In the genomic region with DNA sequence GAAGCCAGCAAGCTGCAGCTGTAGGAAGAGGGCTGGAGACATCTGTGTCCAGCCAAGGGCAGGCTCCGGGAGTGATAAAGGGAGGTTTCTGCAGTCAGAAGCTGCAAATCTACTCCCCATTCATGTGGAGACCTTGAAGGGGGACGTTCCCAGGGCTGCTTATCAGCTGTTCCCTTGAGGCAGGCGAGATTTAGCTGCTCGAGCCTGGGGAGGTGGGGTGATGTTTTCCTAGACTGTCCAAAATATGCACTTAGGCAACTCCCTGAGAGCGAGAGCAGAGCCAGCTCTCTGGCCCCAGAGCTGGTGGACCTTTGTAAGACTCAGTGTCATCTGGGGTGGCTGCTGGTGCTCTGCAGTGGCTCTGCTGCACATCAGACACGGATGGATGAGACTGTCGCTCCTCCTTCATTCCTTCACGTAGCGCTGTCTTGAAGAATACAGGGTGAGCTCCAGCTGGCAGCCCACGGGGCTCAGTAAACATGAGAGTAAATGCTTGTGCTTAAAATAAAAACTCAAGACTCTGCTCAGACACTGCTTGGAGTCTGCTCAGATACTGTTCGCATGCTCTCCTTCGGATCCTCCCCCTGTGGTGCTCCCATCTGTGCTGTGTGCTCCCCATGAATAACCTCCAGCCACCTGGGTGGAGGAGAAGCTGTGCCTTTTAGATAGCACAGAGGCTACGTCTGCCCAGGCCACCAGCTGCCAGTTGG, we compare ENCODE assay signal across 8 mouse cellular contexts. TPM values are rescaled to one million over a fixed set of nuclear protein-coding genes. Genes with fewer than 3 reads are reported as not detected.
A peak's percentile ranks its signal among the peaks of the same experiment; 100 is the strongest.
DNase-seq lines count a peak whose midpoint lies in the region; ATAC-seq and TF ChIP-seq lines count a peak whose summit lies in the region.

No protein-coding gene starts in this region.

- no peak overlapping the region for H3K4me3 ChIP-seq in hindbrain, embryonic 10.5 days
- H3K4me3 ChIP-seq in hindbrain, embryonic 12.5 days = no peak overlapping the region
- no peak overlapping the region for H3K4me3 ChIP-seq in heart, embryonic 16.5 days (ENCODE audit: low read length)
- no peak overlapping the region for H3K4me3 ChIP-seq in liver, embryonic 11.5 days (ENCODE audit: low read depth, low read length)
- H3K4me3 ChIP-seq in olfactory bulb, adult 2 months (ENCODE audit: insufficient read depth, low read depth, low read length) = no peak overlapping the region

- no peaks in the 10 kb centered on the region for H3K36me3 ChIP-seq in hindbrain, embryonic 10.5 days
- H3K36me3 ChIP-seq in hindbrain, embryonic 12.5 days = no peaks in the 10 kb centered on the region
- H3K36me3 ChIP-seq in heart, embryonic 16.5 days (ENCODE audit: control insufficient read depth, insufficient read depth) = no peaks in the 10 kb centered on the region
- no peaks in the 10 kb centered on the region for H3K36me3 ChIP-seq in liver, embryonic 11.5 days (ENCODE audit: control insufficient read depth, insufficient read depth, low read length)

- no peak overlapping the region for H3K9ac ChIP-seq in hindbrain, embryonic 12.5 days
- H3K9ac ChIP-seq in heart, embryonic 16.5 days (ENCODE audit: low read length) = peak overlapping the region; percentile 31; the same call in 1 of the 2 replicates
- no peak overlapping the region for H3K9ac ChIP-seq in liver, embryonic 11.5 days (ENCODE audit: low read depth, low read length)

- peak; percentile 8 for DNase-seq in hindbrain, embryonic 10.5 days (ENCODE audit: low spot score)
- DNase-seq in fibroblast of lung, adult 2 months (ENCODE audit: low read depth) = peak; percentile 55
- DNase-seq in kidney, postnatal 25 days = peak; percentile 20 to 68
- DNase-seq in liver, embryonic 11.5 days (ENCODE audit: low spot score) = peak; percentile 36

- H3K4me1 ChIP-seq in hindbrain, embryonic 10.5 days (replicated peaks) = peaks cover 16% of the 10 kb centered on the region
- H3K4me1 ChIP-seq in hindbrain, embryonic 12.5 days = peaks cover 6% of the 10 kb centered on the region
- peaks cover 22% of the 10 kb centered on the region for H3K4me1 ChIP-seq in heart, embryonic 16.5 days (ENCODE audit: control insufficient read depth, insufficient read depth, low read length)
- peaks cover 2% of the 10 kb centered on the region; the same call in 1 of the 2 replicates for H3K4me1 ChIP-seq in liver, embryonic 11.5 days (replicated peaks; ENCODE audit: control insufficient read depth, insufficient read depth, low read length)
- H3K4me1 ChIP-seq in olfactory bulb, adult 2 months (ENCODE audit: control insufficient read depth, insufficient read depth, low read length) = peaks cover 14% of the 10 kb centered on the region

- no peak for ATAC-seq in hindbrain, embryonic 12.5 days (ENCODE audit: low FRiP score)
- ATAC-seq in heart, embryonic 16.5 days (replicated peaks; ENCODE audit: extremely low read depth, insufficient read depth, low FRiP score) = peak; percentile 79
- peak; percentile 53 for ATAC-seq in liver, embryonic 11.5 days (replicated peaks; ENCODE audit: low FRiP score)
- no peak for ATAC-seq in CD4-positive, CD25-positive, alpha-beta regulatory T cell, adult 4 months

- WGBS in hindbrain, embryonic 10.5 days = 46% methylated on average over 13 of the region's 13 CpGs
- 48% methylated on average over 13 of the region's 13 CpGs for WGBS in hindbrain, embryonic 12.5 days
- 17% methylated on average over 13 of the region's 13 CpGs for WGBS in heart, embryonic 16.5 days
- WGBS in liver, embryonic 11.5 days = 39% methylated on average over 13 of the region's 13 CpGs
- WGBS in olfactory bulb, adult 2 months = 14% methylated on average over 13 of the region's 13 CpGs

- H3K9me3 ChIP-seq in hindbrain, embryonic 10.5 days = no peaks in the 10 kb centered on the region
- H3K9me3 ChIP-seq in hindbrain, embryonic 12.5 days (replicated peaks) = no peaks in the 10 kb centered on the region
- 0 out of 2 replicates have a peak, but pooled peaks cover 2% of the 10 kb centered on the region for H3K9me3 ChIP-seq in heart, embryonic 16.5 days (replicated peaks; ENCODE audit: control insufficient read depth, low read length)
- no peaks in the 10 kb centered on the region for H3K9me3 ChIP-seq in liver, embryonic 11.5 days (ENCODE audit: control insufficient read depth, low read length)

- no peak for TF ChIP-seq CTCF in olfactory bulb, adult 2 months (IDR thresholded peaks at IDR 0.05; ENCODE audit: insufficient read depth, low read depth, low read length)

- TF ChIP-seq POLR2A in olfactory bulb, adult 2 months (IDR thresholded peaks at IDR 0.05; ENCODE audit: insufficient read depth, low read depth, low read length) = no peak

- no peaks in the 10 kb centered on the region for H3K27me3 ChIP-seq in hindbrain, embryonic 10.5 days (ENCODE audit: insufficient read depth, poor library complexity, severe bottlenecking)
- H3K27me3 ChIP-seq in hindbrain, embryonic 12.5 days = no peaks in the 10 kb centered on the region
- H3K27me3 ChIP-seq in heart, embryonic 16.5 days (ENCODE audit: control insufficient read depth, insufficient read depth, low read length) = no peaks in the 10 kb centered on the region
- no peaks in the 10 kb centered on the region for H3K27me3 ChIP-seq in liver, embryonic 11.5 days (replicated peaks; ENCODE audit: control insufficient read depth, insufficient read depth, low read length)

- H3K27ac ChIP-seq in hindbrain, embryonic 10.5 days = no peak overlapping the region
- H3K27ac ChIP-seq in hindbrain, embryonic 12.5 days = no peak overlapping the region
- peak overlapping the region; percentile 61 for H3K27ac ChIP-seq in heart, embryonic 16.5 days (ENCODE audit: low read length)
- no peak overlapping the region for H3K27ac ChIP-seq in liver, embryonic 11.5 days (ENCODE audit: low read depth, low read length)
- peak overlapping the region; percentile 49 for H3K27ac ChIP-seq in olfactory bulb, adult 2 months (ENCODE audit: insufficient read depth, low read depth, low read length)

- no peak overlapping the region for H3K4me2 ChIP-seq in hindbrain, embryonic 12.5 days (replicated peaks)
- peak overlapping the region; percentile 37 for H3K4me2 ChIP-seq in heart, embryonic 16.5 days (ENCODE audit: low read depth, low read length)
- H3K4me2 ChIP-seq in liver, embryonic 11.5 days = no peak overlapping the region

RNA-seq across cellular contexts. Expression of a gene that starts 41.1 kb away (rescaled TPM):
- polyA plus RNA-seq in hindbrain, embryonic 10.5 days (2016; fragmentation: Nextera tagmentation; extraction: Ambion mirVana) = 1.0 and 1.2 TPM in 2 replicates
- polyA plus RNA-seq in hindbrain, embryonic 12.5 days (2016; fragmentation: Nextera tagmentation; extraction: Ambion mirVana) = 1.4 TPM in 2 replicates
- 1.1 and 1.9 TPM in 2 replicates for polyA plus RNA-seq in heart, embryonic 16.5 days (2015; fragmentation: Nextera tagmentation; extraction: Ambion mirVana)
- 1.3 and 1.8 TPM in 2 replicates for polyA plus RNA-seq in liver, embryonic 11.5 days (2014; fragmentation: Nextera tagmentation; extraction: Ambion mirVana)
- not detected in 2 replicates for polyA plus RNA-seq in olfactory bulb, adult 2 months (2012; ENCODE audit: insufficient read depth, insufficient read length, low replicate concordance, missing spikeins)
- not detected for polyA plus RNA-seq in CD4-positive, CD25-positive, alpha-beta regulatory T cell, adult 4 months (2017; shearing (Covaris generic))

Comparison
In these comparisons a context has a peak if more than half of its experiments do, and no peak if none do; other contexts are left out.
1. H3K27ac ChIP-seq: peak in heart, embryonic 16.5 days (single experiment) and olfactory bulb, adult 2 months (single experiment); none in hindbrain, embryonic 10.5 days (single experiment), hindbrain, embryonic 12.5 days (single experiment) and liver, embryonic 11.5 days (single experiment).
2. ATAC-seq: peak in heart, embryonic 16.5 days (single experiment) and liver, embryonic 11.5 days (single experiment); none in hindbrain, embryonic 12.5 days (single experiment) and CD4-positive, CD25-positive, alpha-beta regulatory T cell, adult 4 months (single experiment).
3. Peak in every context shown above with its lines, with median percentiles within 50 percentile points of each other: DNase-seq.